Mouse (Mus musculus) adrenal gland, adult 2 months (tissue): Measurements from ENCODE around the gene Cops7a. TPM values are rescaled to one million over a fixed set of nuclear protein-coding genes. Genes with fewer than 3 reads are reported as not detected.

Source experiments
- DNase-seq: peaks from one replicate; pipeline ENCODE4 v3.0.0; 2021
- polyA plus RNA-seq: library from polyadenylated mRNA; depleted of rRNA; stranded (reverse); fragments of >200 nt; gene quantifications from 2 replicates; pipeline ENCODE4 v1.2.3, GENCODE M21; 2012; rRNA removed
- total RNA-seq, 2 experiments: library from RNA; stranded (reverse); gene quantifications; 2 replicates each; pipeline ENCODE4 v1.2.3; 2021

The Cops7a gene
- total and polyA plus RNA-seq, 3 experiments = 128 to 384 (median 152) TPM

GRCm38 (mm10) chr6:124918890-124919627, 46.3 kb downstream of the Cops7a start:
- DNase-seq = no peak

GRCm38 (mm10) chr6:124918331-124918690, 47.0 kb downstream of the Cops7a start:
- DNase-seq = no peak

DNA sequence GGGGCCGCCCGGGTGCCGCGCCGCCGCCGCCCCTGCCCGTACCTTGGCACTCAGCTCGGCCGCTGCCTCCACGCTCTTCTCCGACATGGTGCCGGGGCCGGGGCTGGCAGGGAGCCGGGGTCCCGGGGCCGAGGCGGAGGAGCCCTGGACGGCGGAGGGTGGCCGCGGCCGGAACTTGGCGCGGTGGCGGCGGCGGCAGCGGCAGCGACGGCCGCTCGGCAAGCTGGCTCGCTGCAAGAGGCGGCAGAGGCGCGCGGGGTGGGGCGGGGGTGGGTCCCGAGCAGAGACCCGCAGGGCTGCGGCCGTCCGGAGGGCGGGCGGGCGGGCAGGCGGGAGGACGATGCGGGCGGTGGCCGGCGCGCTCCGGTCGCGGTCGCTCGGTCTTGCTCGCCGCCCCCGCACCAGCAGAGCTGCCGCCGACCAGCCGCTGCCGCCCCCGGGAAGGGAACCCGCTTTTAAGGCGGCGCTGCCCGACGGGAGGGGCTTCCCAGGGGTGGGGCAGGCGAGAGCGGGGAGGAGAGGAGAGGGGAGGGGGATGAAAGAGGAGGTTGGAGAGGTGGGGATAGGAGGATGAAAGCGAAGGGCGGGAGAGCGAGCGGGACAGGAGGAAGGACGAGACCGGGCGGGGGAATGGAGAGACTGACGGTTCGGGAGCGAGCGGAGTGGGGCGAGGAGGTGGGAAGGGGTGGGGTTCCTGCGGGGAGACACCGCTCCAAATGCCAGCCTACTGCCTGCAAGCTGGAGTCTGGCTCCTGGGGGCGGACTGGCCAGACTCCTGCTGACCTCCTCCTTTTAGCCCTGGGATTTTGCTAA, 47.6 kb downstream of the Cops7a start:
- peak; percentile 98 for DNase-seq

DNA sequence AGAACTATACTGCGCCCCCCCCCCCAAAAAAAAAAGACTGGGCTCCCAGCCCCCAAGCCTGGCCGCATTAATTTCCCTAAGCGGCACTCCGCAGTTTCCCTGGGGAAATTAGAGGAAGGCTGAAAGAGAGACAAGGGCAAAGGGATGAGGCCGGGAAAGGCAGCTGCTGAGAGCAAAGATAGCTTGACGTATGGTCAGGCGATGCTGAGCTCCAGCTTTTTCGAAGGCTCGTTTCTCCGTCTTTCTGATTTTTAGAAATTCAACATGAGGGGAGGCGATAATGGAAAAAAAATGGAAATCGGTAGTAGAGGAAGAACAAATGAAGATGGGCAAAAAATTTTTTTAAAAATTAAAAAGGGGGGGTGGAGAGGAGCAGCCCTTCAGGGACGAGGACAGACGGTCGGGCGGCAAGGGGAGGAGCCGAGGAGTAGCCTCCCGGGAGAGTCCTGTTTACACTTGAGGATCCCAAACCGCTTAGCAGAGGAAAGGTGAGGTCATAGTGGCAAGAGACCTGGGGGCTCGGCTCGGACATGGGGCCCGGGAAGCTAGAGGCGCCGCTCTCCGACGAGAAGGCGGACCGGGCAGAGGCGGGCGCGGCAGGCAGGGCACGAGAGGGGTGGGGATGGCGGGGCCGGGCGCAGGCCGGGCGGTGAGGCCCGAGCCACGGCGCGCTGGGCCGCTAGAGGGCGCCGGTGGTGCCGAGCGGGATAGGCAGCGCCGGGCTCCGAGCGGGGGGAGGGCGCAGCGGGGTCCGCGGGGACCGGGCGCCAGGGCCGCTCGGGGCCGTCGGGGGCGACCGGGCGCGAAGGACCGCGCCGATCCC, 48.4 kb downstream of the Cops7a start:
- DNase-seq = peak; percentile 95

DNA sequence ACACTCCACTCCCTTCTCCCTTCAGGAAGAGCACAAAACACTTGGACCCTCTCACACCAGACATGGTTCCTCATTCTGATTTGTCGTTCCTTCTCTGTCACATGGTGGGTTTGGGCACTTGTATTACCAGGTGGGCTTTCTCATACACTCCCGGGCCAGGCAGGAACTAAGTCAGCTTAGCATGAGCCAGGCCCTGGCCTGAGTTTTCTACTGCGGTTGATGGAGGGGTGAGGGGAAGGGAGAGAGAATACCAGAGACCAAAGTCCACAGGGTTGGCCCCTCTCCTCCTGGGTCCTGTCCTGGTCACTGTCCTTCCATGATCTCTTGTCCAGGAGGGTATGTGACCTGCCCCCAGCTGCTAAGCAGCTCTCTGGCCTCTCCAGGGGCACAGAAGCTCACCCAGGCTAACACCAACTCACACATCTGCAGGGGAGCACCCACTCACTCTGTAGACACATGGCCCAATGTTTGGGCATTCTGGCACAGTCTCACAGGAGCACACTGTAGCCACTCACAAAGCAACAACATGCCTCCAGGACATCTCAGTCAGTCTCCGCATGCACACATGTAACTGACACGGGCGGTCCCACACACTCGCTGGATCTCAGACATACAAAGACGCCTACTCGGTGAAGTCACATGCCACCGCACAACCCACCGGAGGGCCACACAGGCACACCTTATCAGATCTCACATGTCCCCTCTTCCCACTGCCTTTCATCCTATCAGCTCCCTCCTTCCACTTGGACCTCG, 49.2 kb downstream of the Cops7a start:
- peak; percentile 41 for DNase-seq

DNA sequence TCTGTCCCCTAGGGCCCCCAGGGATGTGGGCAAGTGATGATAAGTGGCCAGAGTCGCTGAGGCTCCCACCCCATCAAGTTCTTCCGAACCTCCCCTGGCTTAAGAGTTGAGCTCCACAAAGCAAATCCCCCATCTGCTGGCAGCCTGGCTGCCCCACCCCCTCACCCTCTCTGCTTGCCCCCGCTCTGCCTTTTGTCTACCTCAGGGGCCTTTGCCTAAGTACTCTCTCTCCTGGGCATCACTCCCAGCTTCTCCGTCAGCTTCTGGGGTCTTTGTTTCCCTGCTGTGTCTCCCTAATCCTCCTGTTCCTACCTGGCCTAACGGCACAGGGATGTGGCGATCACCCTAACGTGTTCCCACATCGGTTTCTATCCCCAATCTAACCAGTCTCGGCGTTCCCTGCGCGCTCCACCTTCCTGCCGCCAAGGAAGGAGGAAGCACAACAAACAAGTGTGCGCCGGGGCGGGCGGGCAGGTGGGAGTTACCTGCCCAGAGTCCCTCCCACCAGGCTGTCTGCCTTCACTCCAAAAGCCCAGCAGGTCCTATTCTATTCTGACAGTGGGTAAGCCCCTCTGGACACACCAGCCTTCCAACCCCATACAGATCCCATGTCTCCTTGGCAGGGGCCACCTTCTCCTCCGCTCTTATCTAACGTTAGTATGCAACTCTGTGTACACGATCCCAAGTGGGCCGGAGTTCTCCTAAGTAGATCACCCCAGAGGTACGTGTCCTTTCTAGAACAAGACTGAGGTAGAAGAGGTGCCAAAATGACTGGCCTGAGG, 50.0 kb downstream of the Cops7a start:
- DNase-seq = peak; percentile 34

DNA sequence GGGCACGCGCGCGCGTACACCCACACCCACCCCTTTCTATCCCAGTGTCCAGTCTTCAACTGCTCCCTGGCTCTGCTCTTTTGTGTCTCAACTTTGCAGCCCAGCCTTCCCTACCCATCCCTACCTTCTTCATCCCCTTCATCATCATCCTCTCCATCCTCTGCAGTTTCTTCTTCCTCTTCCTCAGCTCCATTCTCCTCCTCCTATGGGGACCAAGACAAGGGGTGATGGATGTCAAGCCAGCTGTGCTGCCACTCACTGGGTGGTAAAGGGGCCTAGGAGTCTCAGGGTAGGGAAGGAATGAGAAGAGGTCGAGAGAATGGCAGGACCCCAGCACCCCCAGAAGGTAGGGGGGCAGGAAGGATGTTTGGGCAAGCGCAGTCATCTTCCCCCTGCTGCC, 50.8 kb downstream of the Cops7a start:
- DNase-seq = no peak

GRCm38 (mm10) chr6:124913721-124914285, 51.5 kb downstream of the Cops7a start:
- DNase-seq = peak; percentile 42

GRCm38 (mm10) chr6:124913214-124913613, 52.1 kb downstream of the Cops7a start:
- DNase-seq = peak; percentile 33

- DNase-seq = no peak
Observed at GRCm38 (mm10) chr6:124911533-124912218, 53.7 kb downstream of the Cops7a start, which contains the start of gene Lag3. Gene Lag3 (minus strand): TSS chr6:124911705.

DNA sequence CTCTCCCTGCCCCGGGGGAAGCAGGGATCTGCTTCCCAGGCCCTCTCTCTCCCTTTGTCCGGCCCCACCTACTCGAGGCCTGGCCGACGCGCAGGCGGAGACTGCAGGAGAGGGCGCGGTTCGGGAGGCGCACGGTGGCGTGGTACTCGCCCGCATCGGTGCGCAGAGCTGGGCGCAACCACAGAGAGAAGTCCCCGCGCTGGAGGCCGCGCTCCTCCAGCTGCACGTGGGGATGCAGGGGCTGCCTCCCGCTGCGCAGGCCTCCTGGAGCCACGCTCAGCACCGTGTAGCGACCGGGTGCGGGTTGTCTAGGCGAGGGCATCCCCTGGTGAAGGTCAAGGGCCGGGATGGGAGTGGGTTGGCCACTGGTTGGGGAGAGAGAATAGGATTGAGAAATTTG, 55.3 kb downstream of the Cops7a start:
- DNase-seq = no peak

Other genes with a start within 250 kb of the Cops7a start
- 10 to 100 TPM in 1 of 2 experiments, 1 to 10 TPM in 1; 6.5 to 11.2 TPM for gene Ptpn6, start 226.8 kb downstream of the Cops7a start, total RNA-seq
- gene Ptpn6, start 226.8 kb downstream of the Cops7a start, polyA plus RNA-seq = 6.1 and 6.8 TPM in 2 replicates
- 100 to 1,000 TPM; 357 to 360 TPM for gene Grcc10, start 224.2 kb downstream of the Cops7a start, total RNA-seq
- 233 and 246 TPM in 2 replicates for gene Grcc10, start 224.2 kb downstream of the Cops7a start, polyA plus RNA-seq
- gene Gm45234, start 209.5 kb downstream of the Cops7a start, total RNA-seq = not detected
- not detected in 2 replicates for gene Gm45234, start 209.5 kb downstream of the Cops7a start, polyA plus RNA-seq
- 10 to 100 TPM; 76.8 to 86.3 TPM for gene Atn1, start 209.0 kb downstream of the Cops7a start, total RNA-seq
- gene Atn1, start 209.0 kb downstream of the Cops7a start, polyA plus RNA-seq = 73.3 and 110 TPM in 2 replicates
- 10 to 100 TPM; 12.4 to 35.9 TPM for gene Eno2, start 195.9 kb downstream of the Cops7a start, total RNA-seq
- gene Eno2, start 195.9 kb downstream of the Cops7a start, polyA plus RNA-seq = 8.3 and 16.5 TPM in 2 replicates
- gene Lrrc23, start 185.8 kb downstream of the Cops7a start, total RNA-seq = under 1 TPM; 0.29 to 0.38 TPM
- gene Lrrc23, start 185.8 kb downstream of the Cops7a start, polyA plus RNA-seq = 0.16 and 0.32 TPM in 2 replicates
- 10 to 100 TPM; 19.6 to 28.0 TPM for gene Spsb2, start 156.9 kb downstream of the Cops7a start, total RNA-seq
- 34.0 and 40.0 TPM in 2 replicates for gene Spsb2, start 156.9 kb downstream of the Cops7a start, polyA plus RNA-seq
- gene Tpi1, start 151.2 kb downstream of the Cops7a start, total RNA-seq = 100 to 1,000 TPM; 385 to 502 TPM
- gene Tpi1, start 151.2 kb downstream of the Cops7a start, polyA plus RNA-seq = 237 and 285 TPM in 2 replicates
- 100 to 1,000 TPM; 103 to 132 TPM for gene Usp5, start 136.1 kb downstream of the Cops7a start, total RNA-seq
- gene Usp5, start 136.1 kb downstream of the Cops7a start, polyA plus RNA-seq = 102 and 111 TPM in 2 replicates
- gene Cdca3, start 136.0 kb downstream of the Cops7a start, total RNA-seq = 1 to 10 TPM; 2.2 to 3.9 TPM
- 5.9 and 8.6 TPM in 2 replicates for gene Cdca3, start 136.0 kb downstream of the Cops7a start, polyA plus RNA-seq
- gene Gnb3, start 125.3 kb downstream of the Cops7a start, total RNA-seq = 10 to 100 TPM in 1 of 2 experiments, 1 to 10 TPM in 1; 6.7 to 12.2 TPM
- gene Gnb3, start 125.3 kb downstream of the Cops7a start, polyA plus RNA-seq = 9.2 and 11.9 TPM in 2 replicates
- gene P3h3, start 107.8 kb downstream of the Cops7a start, total RNA-seq = 10 to 100 TPM; 16.8 to 23.6 TPM
- gene P3h3, start 107.8 kb downstream of the Cops7a start, polyA plus RNA-seq = 42.6 and 48.6 TPM in 2 replicates
- gene Gpr162, start 101.6 kb downstream of the Cops7a start, total RNA-seq = 1 to 10 TPM; 1.1 to 2.5 TPM
- gene Gpr162, start 101.6 kb downstream of the Cops7a start, polyA plus RNA-seq = 1.9 and 2.4 TPM in 2 replicates
- under 1 TPM; 0.31 to 0.55 TPM for gene Cd4, start 77.3 kb downstream of the Cops7a start, total RNA-seq
- 0.52 and 0.61 TPM in 2 replicates for gene Cd4, start 77.3 kb downstream of the Cops7a start, polyA plus RNA-seq
- gene Lag3, start 53.8 kb downstream of the Cops7a start, total RNA-seq = 1 to 10 TPM; 1.1 to 1.5 TPM
- gene Lag3, start 53.8 kb downstream of the Cops7a start, polyA plus RNA-seq = 2.1 and 2.5 TPM in 2 replicates
- 100 to 1,000 TPM; 828 to 858 TPM for gene Ptms, start 45.4 kb downstream of the Cops7a start, total RNA-seq
- gene Ptms, start 45.4 kb downstream of the Cops7a start, polyA plus RNA-seq = 2,208 and 2,873 TPM in 2 replicates
- gene Mlf2, start 34.2 kb downstream of the Cops7a start, total RNA-seq = 100 to 1,000 TPM; 269 to 320 TPM
- 390 and 451 TPM in 2 replicates for gene Mlf2, start 34.2 kb downstream of the Cops7a start, polyA plus RNA-seq
- gene Pianp, start 31.2 kb upstream of the Cops7a start, total RNA-seq = 1 to 10 TPM in 1 of 2 experiments, under 1 TPM in 1; 0.89 to 2.0 TPM
- 4.2 and 9.0 TPM in 2 replicates for gene Pianp, start 31.2 kb upstream of the Cops7a start, polyA plus RNA-seq
- 10 to 100 TPM; 38.5 to 56.9 TPM for gene Zfp384, start 43.6 kb upstream of the Cops7a start, total RNA-seq
- 70.6 and 98.2 TPM in 2 replicates for gene Zfp384, start 43.6 kb upstream of the Cops7a start, polyA plus RNA-seq
- 10 to 100 TPM; 51.0 to 60.6 TPM for gene Ing4, start 74.2 kb upstream of the Cops7a start, total RNA-seq
- 35.5 and 37.4 TPM in 2 replicates for gene Ing4, start 74.2 kb upstream of the Cops7a start, polyA plus RNA-seq
- 10 to 100 TPM in 1 of 2 experiments, 1 to 10 TPM in 1; 4.4 to 12.2 TPM for gene Acrbp, start 84.2 kb upstream of the Cops7a start, total RNA-seq
- 14.0 and 15.9 TPM in 2 replicates for gene Acrbp, start 84.2 kb upstream of the Cops7a start, polyA plus RNA-seq
- under 1 TPM; 0.61 to 0.83 TPM for gene Lpar5, start 102.4 kb upstream of the Cops7a start, total RNA-seq
- gene Lpar5, start 102.4 kb upstream of the Cops7a start, polyA plus RNA-seq = 3.1 and 4.3 TPM in 2 replicates
- 100 to 1,000 TPM; 139 to 156 TPM for gene Chd4, start 130.4 kb upstream of the Cops7a start, total RNA-seq
- gene Chd4, start 130.4 kb upstream of the Cops7a start, polyA plus RNA-seq = 54.1 and 58.1 TPM in 2 replicates
- 10 to 100 TPM; 40.9 to 51.7 TPM for gene Nop2, start 166.4 kb upstream of the Cops7a start, total RNA-seq
- 8.0 and 12.0 TPM in 2 replicates for gene Nop2, start 166.4 kb upstream of the Cops7a start, polyA plus RNA-seq
- gene Iffo1, start 179.7 kb upstream of the Cops7a start, total RNA-seq = 10 to 100 TPM; 13.8 to 21.4 TPM
- 73.1 and 80.0 TPM in 2 replicates for gene Iffo1, start 179.7 kb upstream of the Cops7a start, polyA plus RNA-seq
- gene Gapdh, start 200.9 kb upstream of the Cops7a start, total RNA-seq = 1,000 to 10,000 TPM; 2,613 to 2,674 TPM
- 2,736 and 3,470 TPM in 2 replicates for gene Gapdh, start 200.9 kb upstream of the Cops7a start, polyA plus RNA-seq
- gene Ncapd2, start 226.2 kb upstream of the Cops7a start, total RNA-seq = 10 to 100 TPM; 20.4 to 25.5 TPM
- 25.2 and 28.7 TPM in 2 replicates for gene Ncapd2, start 226.2 kb upstream of the Cops7a start, polyA plus RNA-seq
- gene Mrpl51, start 226.3 kb upstream of the Cops7a start, total RNA-seq = 100 to 1,000 TPM; 162 to 208 TPM
- 44.2 and 45.1 TPM in 2 replicates for gene Mrpl51, start 226.3 kb upstream of the Cops7a start, polyA plus RNA-seq